Mouse (Mus musculus) megakaryocyte, embryonic 14.5 days (primary cell): ENCODE data around the gene Fxr1. TPM values are rescaled to one million over a fixed set of nuclear protein-coding genes. Genes with fewer than 3 reads are reported as not detected.
A peak's percentile ranks its signal among the peaks of the same experiment; 100 is the strongest.
"Not testable (repeated sequence)": the region's sequence is repeated elsewhere in the genome, so short reads cannot be mapped to it uniquely, and the experiment has no call there.

Source experiments
- H3K27me3 ChIP-seq: replicated peaks from 2 replicates; pipeline ENCODE3; 2012; ENCODE audit warnings: inconsistent platforms
- H3K36me3 ChIP-seq: replicated peaks from 2 replicates; pipeline ENCODE3; 2012; ENCODE audit warnings: low read length, inconsistent platforms, mixed read lengths
- H3K4me1 ChIP-seq: 2 replicates; pipeline ENCODE4 v1.6.1; 2012; ENCODE audit warnings: inconsistent platforms
- H3K4me3 ChIP-seq: replicated peaks from 2 replicates; pipeline ENCODE3; 2012; ENCODE audit warnings: moderate library complexity, mild to moderate bottlenecking, inconsistent platforms
- H3K9me3 ChIP-seq: 2 replicates; pipeline ENCODE4 v1.6.1; 2012; ENCODE audit warnings: inconsistent platforms
- FLI1 ChIP-seq: IDR thresholded peaks from 2 replicates; pipeline ENCODE4 v1.6.1; 2012; ENCODE audit warnings: low read length, inconsistent platforms, mixed read lengths
- GATA1 ChIP-seq: IDR thresholded peaks from 3 replicates; pipeline ENCODE4 v1.6.1; 2012; ENCODE audit warnings: mixed read lengths, low read length, inconsistent platforms, borderline replicate concordance
- polyA plus RNA-seq: library from polyadenylated mRNA; stranded (reverse); fragments of >175 nt; gene quantifications from 2 replicates; pipeline ENCODE4 v1.2.3, GENCODE M21; 2012; ENCODE audit warnings: low replicate concordance; ENCODE audit not compliant: insufficient read depth

The Fxr1 gene
- polyA plus RNA-seq, result 4.3 and 16.0 TPM in 2 replicates

DNA sequence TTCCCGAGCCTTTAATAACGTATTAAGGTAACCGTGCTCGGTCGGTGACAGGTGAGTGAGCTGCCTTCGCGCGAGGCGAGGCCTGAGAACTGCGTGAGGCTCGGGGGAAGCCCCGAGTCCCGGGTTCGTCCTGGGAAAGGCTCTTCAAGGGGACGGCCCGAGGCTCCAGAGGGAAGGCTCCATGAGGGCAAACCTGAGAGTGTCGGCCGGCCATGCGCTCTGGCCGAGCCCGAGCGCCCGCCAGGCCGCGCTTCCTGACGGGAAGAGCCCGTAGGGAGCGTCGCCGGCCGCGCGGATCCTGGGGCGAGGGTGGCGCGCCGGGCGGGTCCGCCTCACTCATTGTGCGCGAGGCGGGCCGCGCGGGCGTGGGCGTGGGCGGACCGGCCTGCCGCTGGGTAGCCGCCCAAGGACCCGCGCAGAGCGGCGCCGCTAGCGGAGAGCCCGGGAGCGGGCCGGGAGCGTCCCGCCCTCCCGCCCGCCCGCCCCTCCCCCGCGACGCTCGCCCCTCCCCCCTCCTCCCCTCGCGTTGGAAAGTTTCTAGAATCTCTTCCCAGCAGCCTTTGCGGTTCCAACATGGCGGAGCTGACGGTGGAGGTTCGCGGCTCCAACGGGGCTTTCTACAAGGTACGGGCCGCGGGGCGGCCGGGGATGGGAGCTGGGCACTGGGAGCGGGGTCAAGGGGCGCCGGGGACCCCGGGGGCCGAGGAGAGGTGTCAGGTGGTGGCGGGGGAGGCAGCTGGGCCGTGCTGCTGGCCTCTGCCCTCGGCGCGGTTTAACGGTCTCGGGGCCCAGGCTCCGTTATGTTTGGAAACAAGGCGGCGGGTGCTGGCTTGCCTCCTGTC lies at the start of gene Fxr1:
Gene Fxr1, plus strand, starts transcription at position 404 of the 842 bp plus-strand sequence.
- no peaks in the 10 kb centered on the region for H3K36me3 ChIP-seq
- H3K9me3 ChIP-seq, result peaks cover 12% of the 10 kb centered on the region

DNA sequence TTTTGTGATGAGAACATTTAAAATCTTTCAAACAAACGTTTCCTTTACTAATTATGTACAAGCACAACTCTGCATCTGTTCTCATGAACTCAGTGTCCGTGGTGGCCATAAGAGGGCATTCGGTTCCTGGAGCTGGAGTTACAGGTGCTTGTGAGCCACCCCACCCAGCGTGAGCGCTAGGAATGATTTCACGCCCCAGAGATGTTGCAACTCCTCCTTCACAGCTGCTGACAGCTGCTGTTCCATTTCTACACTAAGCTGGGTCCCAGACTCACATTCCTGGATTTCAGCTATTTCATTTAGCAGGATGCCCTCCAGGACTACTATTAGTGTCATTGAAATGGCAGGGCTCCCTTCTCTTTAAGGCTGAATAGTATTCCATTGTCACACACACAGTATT lies 40.3 kb upstream of the Fxr1 start:
- H3K27me3 ChIP-seq, result no peaks in the 10 kb centered on the region
- H3K36me3 ChIP-seq, result no peaks in the 10 kb centered on the region
- no peak overlapping the region for H3K4me3 ChIP-seq
- no peaks in the 10 kb centered on the region for H3K4me1 ChIP-seq
- TF ChIP-seq GATA1 (no peak), FLI1 (no peak)
- no peaks in the 10 kb centered on the region for H3K9me3 ChIP-seq

More for the DNA sequence above, at the start of gene Fxr1:
- peaks cover 39% of the 10 kb centered on the region for H3K4me1 ChIP-seq
- no peak for TF ChIP-seq FLI1
- TF ChIP-seq GATA1, result no peak
- H3K4me3 ChIP-seq, result peak within 1 kb of the TSS; percentile 96
- H3K27me3 ChIP-seq, result no peaks in the 10 kb centered on the region

GRCm38 (mm10) chr3:33982746-33983145 lies 37.0 kb upstream of the Fxr1 start:
- H3K4me1 ChIP-seq, result no peaks in the 10 kb centered on the region
- 0 out of 2 replicates have a peak, but pooled peaks cover 4% of the 10 kb centered on the region for H3K9me3 ChIP-seq
- no peak for TF ChIP-seq GATA1
- no peak for TF ChIP-seq FLI1
- H3K4me3 ChIP-seq, result no peak overlapping the region
- no peaks in the 10 kb centered on the region for H3K27me3 ChIP-seq
- H3K36me3 ChIP-seq, result no peaks in the 10 kb centered on the region

DNA sequence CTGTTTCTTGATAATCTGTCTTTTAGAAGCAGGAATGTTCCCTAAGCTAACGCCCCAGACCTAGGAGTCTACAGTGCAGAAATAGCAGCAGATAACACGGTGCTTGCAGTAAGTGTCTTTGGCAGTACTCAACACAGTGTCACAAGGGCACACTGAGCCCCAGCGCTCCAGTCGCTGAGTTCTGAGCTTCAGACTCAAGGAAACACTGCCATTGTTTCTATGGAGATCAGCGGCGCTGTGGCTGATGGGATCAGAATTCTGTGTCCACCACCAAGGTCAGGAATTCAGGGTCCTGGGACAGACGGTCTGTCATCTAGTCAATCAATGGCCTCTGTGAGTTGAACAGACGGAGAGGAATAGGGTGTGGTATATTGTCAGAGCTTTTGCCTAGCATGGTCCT lies 30.4 kb upstream of the Fxr1 start:
- Histone ChIP-seq H3K9me3 (peaks cover 6% of the 10 kb centered on the region; the same call in 1 of the 2 replicates), H3K4me3 (no peak overlapping the region), H3K36me3 (no peaks in the 10 kb centered on the region), H3K4me1 (no peaks in the 10 kb centered on the region), H3K27me3 (no peaks in the 10 kb centered on the region)
- no peak for TF ChIP-seq GATA1
- TF ChIP-seq FLI1, result no peak

GRCm38 (mm10) chr3:33990451-33990850 lies 29.3 kb upstream of the Fxr1 start:
- Histone ChIP-seq H3K27me3 (no peaks in the 10 kb centered on the region), H3K4me3 (no peak overlapping the region), H3K4me1 (no peaks in the 10 kb centered on the region), H3K9me3 (peaks cover 6% of the 10 kb centered on the region; the same call in 1 of the 2 replicates), H3K36me3 (no peaks in the 10 kb centered on the region)
- TF ChIP-seq FLI1 (no peak), GATA1 (no peak)

DNA sequence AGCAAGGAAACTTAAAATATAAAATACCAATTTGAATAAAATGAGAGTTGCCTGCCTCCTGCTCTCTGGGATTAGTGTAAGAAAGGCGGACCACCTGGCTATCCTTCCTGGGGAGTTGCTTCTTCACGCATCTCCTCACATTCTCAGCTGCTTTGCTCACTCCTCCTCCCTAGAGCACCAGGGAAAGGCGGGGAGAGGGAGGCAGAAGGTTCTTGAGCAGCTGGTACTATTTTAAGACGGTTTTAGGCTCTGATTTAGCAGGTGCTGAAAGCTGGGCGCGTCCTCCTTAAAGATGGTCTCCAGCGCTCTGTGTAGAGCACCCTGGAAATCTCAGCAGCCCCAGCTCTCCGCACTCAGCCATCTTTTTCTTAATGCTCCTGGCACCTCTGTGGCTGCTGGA lies 28.8 kb upstream of the Fxr1 start:
- Histone ChIP-seq H3K36me3 (no peaks in the 10 kb centered on the region), H3K4me1 (no peaks in the 10 kb centered on the region), H3K27me3 (no peaks in the 10 kb centered on the region), H3K4me3 (no peak overlapping the region), H3K9me3 (peaks cover 5% of the 10 kb centered on the region; the same call in 1 of the 2 replicates)
- TF ChIP-seq FLI1, result no peak
- no peak for TF ChIP-seq GATA1

- Histone ChIP-seq H3K27me3 (no peaks in the 10 kb centered on the region), H3K4me3 (no peak overlapping the region), H3K9me3 (peaks cover 3% of the 10 kb centered on the region; the same call in 1 of the 2 replicates), H3K4me1 (no peaks in the 10 kb centered on the region), H3K36me3 (no peaks in the 10 kb centered on the region)
- TF ChIP-seq FLI1, result no peak
- no peak for TF ChIP-seq GATA1
Measured at GRCm38 (mm10) chr3:33993421-33994126, 26.2 kb upstream of the Fxr1 start.

GRCm38 (mm10) chr3:33994127-33994488 lies 25.6 kb upstream of the Fxr1 start:
- no peak for TF ChIP-seq FLI1
- TF ChIP-seq GATA1, result no peak
- Histone ChIP-seq H3K27me3 (no peaks in the 10 kb centered on the region), H3K4me1 (no peaks in the 10 kb centered on the region), H3K4me3 (no peak overlapping the region), H3K36me3 (no peaks in the 10 kb centered on the region), H3K9me3 (peaks cover 3% of the 10 kb centered on the region; the same call in 1 of the 2 replicates)

DNA sequence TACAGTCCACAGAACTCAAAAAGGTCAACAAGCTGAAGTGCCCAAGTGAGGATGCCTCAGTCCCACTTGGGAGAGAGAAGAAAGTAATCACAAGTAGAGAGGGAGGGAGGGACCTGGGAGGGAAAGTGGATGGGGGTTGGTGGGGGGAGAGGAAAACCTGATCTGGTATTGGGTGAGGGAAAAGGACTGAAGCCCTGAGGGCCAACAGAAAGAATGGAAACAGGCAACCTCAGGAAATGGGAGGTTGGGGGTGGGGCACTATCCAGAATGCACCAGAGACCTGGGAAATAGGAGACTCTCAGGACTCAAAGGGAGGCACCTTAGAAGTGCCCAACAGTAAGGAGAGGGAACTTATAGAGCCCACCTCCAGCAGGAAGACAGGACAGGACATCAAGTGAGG lies 18.1 kb upstream of the Fxr1 start:
- not testable (repeated sequence) for H3K4me3 ChIP-seq, H3K4me1 ChIP-seq, H3K36me3 ChIP-seq, H3K9me3 ChIP-seq, H3K27me3 ChIP-seq

DNA sequence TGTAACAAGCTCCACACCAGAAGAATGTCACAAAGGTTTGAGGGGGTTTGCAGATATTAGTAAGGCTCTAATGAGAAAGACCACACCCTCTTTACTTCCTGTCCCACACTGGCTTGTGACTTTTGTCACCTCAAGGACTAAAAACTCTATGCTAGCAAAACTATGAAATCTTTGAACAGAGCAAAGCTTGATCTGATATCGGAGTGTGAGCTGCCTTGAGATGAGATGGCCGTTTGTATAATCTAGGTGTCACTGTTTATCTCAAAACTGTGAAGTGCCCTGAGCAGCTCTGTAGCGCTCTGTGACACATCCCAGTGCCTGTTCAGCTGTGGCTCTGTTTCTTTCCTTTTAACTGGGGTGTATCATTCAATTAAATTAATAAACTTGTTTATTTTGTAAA lies 15.9 kb upstream of the Fxr1 start:
- Histone ChIP-seq H3K4me1 (no peaks in the 10 kb centered on the region), H3K4me3 (no peak overlapping the region), H3K9me3 (no peaks in the 10 kb centered on the region), H3K27me3 (no peaks in the 10 kb centered on the region), H3K36me3 (no peaks in the 10 kb centered on the region)
- no peak for TF ChIP-seq FLI1
- no peak for TF ChIP-seq GATA1
